Mouse (Mus musculus) R1 (cell line): ENCODE measurements at regions not wholly inside any gene's neighbourhood (a gene's known extent, or its start where the extent isn't known, plus 50 kb on each side); places are given as distances from the start of the nearest gene placed in this dataset.

Experiments used
- DNase-seq: peaks from one replicate; pipeline ENCODE4 v3.0.0-alpha.2; 2018; ENCODE audit warnings: low read depth, low spot score

DNA sequence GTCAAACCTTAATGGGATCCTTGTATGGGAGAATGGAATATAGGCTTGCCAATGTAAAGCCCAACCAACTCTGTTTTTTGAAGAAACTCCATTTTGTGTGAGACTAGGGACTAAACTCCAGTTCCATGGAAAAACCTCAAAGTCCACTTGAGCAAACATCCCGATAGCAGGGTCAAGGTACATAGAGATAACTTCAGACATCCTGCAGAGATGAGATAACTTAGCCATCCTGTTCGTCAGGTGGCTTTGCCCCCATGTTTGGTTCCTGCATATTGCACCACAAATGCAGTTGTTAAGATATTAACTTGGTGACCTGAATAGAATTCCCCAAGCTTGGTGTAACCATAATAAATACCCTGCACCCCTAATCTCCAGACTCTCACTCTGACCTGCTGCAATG lies 154.5 kb upstream of the Dab2 start:
- no peak for DNase-seq

DNA sequence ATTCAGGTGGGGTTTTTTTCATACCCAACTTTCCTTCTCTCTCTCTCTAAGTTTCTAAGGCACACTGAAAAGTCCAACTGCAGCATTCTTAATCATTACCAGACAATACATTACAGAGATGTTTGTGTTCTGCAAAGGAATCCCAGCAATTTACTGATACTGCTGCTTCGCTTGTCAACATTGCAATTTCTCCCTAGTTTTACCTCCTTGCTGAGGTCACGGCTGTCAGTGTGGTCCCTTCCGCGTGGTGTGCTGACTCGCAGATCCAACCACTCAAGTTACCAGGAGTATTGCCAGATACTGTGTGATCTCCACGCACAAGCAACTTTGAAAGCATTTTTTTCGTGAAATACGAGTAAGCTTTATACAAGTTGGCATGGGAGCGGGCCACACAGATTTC lies 144.9 kb upstream of the Dab2 start:
- DNase-seq: no peak

DNA sequence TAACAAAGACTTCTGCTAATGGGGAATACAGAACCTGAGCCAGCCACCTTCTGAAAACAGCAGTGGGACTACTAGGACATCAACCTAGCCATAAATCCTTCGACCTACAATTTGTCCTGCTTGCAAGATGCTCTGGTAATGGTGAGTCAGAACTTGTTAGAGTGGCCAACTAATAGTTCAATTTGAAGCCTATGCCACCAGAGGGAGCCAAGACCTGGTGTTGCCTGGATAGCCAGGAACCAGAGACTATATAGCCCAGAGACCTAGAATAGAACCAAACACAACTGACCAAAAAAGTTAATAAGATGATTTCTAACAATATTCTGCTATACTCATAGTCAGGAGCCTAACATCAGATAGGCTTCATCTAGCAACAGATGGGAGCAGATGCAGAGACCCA lies 119.3 kb upstream of the Dab2 start:
- peak; percentile 18 for DNase-seq

DNA sequence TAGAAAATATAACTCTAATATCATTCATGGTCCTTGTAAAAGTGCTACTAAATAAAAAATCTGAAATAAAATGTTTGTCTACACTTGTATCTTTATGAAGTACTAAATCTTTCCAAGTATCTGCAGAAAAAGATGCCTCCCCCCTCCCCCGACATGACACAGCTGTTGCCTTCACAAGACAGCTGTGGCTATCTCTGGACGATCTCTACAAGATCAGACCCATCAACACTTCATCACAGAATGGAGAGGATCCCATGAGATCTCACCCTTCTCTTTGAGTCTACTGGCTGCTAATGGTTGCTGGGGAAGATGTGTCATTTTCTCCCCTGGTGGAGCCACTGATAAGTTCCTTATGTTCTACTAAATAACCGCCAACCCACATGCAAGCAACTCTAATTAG lies 116.0 kb upstream of the Dab2 start:
- DNase-seq: no peak

DNA sequence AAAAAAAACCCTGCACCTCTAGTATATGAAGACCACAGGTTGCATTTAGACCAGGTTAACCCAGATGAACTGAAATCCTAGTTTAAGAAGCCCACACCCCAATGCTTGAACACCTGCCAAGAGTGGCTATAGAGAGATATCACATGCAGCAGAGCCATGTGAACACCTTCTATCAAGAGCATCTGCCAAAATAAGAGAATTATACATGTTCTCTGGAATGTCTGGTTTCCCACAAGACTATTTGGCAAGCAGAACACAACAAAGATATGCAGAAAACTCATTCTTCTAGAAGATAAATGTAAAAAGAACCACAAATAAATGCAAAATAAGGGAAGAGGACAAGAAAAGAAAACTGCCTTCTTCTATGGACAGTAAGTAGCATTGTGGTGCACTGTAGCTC lies 107.7 kb upstream of the Dab2 start:
- DNase-seq: no peak

DNA sequence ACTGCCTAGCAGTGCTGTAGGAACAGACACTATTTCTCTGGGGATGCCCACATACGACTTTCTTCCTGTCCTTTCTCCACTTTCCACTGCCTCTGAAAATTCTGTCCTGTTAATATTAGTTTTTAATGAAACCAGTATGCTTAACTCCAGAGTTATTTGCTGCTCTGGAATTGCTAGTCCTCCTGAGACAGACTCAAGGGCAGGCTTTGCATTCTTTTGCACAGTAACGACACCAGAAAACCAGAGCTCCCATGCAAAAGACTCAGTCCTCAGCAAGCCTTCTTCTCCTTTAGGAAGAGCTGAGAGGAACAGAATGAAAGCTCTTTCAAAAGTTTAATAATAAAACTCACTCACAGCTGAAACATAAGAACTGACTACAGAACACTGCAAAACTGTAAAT lies 92.3 kb upstream of the Dab2 start:
- DNase-seq: no peak

DNA sequence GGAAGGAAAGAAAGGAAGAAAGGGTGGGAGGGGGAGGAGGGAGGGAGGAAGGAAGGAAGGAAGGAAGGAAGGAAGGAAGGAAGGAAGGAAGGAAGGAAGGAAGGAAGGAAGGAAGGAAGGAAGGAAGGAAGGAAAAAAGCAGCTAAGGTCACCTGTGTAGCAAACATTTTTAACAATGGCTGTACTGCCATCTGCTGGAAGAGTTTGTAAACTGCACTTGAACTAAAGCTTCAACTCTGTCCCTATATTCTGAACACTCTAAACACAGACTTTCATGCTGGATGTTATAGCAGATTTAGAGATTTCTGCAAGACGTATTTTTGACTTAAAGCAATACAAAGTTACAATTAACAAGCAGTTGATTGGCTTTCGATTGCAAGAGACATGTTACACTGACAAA lies 90.3 kb upstream of the Dab2 start:
- peak; percentile 47 for DNase-seq

DNA sequence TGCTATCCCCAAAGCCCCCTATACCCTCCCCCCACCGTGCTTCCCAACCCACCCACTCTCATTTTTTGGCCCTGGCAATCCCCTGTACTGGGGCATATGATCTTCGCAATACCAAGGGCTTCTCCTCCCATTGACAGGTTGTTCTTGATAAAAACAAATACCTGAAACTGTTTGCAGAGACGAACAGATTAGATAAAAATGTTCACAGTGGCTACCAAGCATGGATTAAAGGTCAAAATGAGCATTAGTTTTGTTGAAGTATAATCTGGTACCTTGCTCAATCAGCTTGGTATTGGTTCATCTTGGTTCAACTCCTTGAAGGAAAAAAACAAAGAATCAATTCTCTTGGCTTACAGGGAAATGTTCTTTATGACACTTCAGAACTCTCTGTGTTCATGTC lies 81.5 kb upstream of the Dab2 start:
- no peak for DNase-seq

DNA sequence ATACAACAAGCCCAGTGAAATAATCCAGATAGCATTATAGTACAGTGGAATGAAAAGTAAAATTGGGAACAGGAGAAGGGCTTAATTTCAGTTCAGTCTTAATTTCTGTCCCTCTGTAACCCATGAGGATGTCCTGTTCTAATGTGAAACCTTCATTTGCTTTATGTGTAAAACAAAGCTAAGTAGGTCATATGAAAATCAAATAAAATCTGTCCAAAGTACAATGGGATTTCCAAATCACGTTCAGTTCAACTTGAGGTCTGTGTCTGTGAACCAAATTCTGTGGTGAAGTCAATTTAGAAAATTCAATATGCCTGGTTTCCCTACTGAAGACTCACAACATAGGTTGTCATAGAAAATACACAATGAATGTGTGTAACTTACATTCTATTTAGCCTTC lies 74.4 kb upstream of the Dab2 start:
- no peak for DNase-seq

DNA sequence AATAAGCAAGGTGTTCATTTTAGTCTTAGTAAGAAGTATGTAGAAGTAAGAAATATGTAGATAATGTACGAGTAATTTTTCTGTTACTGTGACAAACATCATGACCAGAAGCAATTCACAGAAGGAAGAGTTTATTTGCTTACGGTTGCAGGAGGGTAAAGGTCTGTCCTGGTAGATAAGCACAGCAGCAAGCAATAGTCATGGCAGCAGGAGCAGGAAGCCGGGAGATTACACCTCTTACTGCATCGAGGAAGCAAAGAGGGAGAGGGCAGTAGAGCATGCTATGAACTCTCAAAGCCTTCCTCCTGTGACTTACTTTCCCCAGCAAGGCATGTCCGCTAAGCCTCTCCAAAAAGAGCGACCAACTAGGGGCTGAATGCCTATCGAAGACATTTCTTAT lies 69.0 kb upstream of the Dab2 start:
- DNase-seq: no peak

DNA sequence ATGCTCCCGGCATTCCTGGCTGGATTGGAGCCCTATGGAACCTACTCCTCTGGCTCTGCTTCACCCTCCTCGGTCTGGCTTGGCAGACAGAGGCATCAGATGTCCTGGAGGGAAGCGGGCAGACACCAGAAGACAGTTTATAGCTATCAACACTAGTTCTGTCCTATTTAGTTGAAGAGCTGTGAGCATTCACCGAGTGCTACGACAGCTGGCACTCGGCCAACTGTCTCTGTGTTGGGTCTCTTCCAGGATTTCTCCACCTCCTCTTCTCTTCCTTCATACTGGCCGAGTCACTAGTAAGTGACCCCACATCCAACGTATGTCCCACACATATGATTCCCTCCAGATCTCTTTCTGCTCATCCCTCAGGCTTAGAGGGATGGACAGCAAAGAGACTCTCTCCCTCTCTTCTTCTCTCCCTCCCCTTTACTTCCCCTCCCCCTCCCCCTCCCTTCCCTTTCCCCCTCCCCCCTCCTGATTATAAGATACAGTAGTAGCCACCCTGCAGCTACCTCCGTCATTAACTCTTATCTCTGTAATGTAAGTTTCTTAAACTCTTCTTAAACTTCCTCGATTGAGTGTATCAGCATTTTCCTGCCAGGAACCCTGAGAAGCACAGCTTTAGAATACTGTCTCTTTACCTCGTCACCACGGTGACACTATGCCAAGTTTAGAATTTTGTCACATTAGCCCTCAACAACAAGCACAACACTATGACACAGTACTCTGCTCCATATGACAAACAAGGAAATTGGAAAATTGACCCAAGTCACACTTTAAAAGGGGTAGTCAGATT lies 68.1 kb upstream of the Dab2 start:
- no peak for DNase-seq

DNA sequence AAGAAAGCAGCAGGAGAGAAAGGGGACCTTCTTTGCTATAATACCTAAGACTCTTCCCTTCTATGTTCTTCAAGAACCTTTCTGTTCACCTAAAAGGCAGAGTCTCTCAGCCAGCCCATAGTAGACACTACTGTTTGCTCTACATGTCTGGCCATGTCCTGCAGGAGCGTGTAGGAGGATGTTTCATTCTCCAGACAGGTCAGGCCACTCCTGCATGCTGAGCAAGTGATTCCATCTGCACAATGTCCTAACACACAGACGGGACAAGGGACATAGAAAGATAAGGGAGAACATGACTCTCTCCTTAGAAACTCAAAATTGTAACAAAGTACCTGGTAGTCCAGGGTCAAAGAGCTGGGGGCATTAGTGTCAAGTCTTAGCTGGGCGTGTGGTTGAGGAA lies 66.0 kb upstream of the Dab2 start:
- DNase-seq: no peak

DNA sequence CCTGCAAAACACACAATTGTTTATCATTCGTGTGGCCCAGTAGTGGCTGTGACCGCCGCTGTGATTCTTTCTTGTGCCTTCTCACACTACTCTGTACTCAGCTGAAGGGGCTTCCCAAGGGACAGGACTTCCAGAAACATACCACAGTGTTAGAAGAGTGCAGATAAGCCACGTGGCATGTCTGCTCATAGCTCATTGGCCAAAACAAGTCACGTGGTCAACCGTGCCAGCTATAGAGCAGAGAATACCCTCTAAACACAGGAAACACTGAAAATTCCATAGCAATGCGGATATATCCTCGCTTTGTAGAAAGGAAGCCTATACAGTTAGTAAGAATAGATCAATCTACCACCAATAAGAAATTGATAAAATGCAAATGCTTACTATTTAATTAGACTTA lies 63.0 kb upstream of the Dab2 start:
- DNase-seq: peak; percentile 23

DNA sequence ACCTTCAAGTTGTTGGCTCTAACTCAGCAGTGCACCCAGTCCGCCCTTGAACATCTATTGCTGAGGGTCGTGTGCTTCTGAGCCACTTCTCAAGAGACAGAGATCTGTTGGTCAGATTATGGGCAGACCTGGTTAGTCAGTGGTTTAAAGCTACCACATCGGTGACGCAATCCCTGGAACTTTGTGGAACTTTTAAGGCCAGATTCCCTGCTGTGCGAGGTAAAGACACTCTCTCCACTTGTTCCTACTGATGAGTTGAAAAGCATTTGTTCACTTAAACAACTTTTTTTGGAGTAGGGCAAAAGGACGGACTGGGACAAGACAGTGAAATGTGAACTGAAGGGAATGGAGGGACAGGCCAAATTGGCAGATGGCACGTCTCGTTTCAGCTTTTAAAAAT lies 61.9 kb upstream of the Dab2 start:
- DNase-seq: peak; percentile 49

DNA sequence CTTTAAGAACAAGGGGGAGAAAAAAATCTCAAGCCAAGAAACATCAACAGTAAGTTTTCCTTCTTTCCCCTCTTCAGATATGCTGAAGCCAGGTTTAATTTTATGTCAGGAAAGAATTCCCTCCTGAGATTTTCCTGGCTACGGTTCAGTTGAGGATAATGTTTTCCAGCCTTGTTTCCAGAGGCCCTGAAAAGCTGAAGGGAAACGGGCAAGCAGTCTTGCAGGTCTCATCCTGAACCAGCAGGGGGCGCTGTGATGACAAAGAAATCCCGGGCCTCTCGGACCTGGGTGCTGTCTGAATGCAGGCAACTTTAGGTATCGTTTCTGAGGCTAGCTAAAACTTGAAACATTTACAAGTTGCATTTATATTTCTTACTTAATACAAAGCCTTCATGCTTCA lies 61.5 kb upstream of the Dab2 start:
- peak; percentile 74 for DNase-seq

DNA sequence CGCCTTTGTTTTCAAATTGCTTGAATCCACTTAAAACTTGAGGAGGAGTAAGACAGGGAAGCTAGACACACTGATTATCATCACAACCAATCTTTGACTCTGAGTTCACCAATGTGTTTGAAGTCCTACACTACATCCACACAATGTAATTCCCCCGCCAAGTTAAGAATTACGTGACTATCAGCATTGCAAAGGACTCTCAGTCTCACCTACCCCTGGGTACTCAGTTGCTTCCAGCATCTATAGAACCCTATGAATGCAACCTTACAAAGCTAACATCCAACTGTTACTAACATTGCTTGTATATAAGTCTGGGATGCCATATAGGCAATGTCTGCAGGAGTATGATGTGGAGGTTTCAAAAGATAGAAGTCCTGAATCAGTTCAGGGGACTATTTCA lies 60.8 kb upstream of the Dab2 start:
- DNase-seq: no peak

DNA sequence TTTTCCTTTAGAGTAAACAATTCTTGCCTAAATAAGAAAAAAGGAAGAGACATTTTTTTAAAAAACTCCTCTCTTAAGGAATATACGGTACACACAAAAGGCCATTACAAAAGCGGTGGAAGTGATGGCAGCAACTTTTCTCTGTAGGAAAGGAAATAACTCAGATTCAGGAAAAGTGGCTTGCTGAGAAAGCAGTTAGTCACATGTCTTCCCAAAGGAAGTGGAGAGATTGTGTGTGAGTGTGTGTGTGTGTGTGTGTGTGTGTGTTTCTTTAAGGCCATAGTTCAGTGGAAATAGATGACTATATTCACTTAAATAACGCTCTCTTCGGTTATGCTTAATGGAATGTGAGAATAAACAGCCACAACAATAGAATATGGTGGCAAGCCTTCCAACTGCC lies 57.5 kb upstream of the Dab2 start:
- DNase-seq: no peak

DNA sequence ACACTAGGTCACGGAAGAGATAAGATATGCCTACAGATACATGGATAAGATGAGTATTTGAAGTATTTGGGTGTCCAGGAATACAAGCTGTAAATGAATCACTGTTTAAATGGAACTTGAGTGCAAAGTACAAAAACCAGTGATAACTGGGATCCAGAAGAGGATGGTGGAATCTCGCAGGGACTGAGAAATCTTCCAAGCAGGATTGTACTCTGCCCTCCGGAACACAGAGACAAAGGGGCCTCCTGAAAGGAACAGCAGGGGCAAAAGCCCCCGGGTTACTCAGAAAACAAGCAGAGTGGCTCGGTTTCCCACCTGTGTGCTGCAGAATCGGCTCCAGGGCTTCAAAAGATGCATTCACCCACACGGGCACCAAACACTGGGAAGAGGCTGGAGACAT lies 55.2 kb upstream of the Dab2 start:
- DNase-seq: peak; percentile 7

DNA sequence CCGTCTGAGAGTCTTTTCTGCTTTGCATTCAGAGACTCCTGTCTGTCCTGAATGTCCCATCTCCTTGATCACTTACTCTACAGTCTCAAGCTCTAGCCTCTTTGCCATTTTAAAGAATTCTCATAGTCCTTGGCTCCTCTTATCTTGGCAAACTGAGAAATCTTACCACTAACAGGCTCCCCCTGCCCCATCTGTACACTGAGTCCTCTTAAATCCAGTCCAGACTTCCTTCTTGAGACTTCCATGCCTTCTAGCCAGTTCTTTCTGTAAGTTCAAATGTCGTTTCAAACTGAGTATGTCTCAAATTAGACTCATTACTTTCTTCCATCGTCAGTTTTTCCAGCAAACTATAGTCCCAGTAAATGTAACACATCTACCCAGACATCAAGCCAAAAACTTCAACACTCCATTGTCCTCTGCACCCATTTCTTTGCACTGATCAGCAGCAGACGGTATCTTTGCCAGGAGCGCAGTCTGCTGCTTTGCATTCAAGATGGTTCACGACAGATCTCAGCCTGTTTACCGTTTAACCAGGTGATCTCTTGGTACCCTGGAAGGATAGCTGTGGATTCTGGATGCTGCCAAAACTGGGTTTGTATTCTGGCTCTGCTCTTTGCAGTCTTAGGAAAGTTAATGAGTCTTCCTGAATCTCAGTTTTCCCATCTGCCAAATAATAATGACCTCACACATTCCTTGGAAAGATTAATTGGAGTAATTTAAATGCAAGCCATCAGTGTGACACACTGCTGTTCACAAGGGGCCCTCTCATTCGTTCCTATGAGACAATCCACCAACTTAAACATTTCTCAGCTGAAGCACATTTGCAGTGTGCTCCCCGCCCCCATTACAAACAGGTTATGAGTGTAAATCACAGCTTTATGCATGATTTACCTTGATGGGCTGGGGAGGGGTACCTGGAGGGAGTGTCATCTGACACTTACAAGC lies 53.4 kb upstream of the Dab2 start:
- no peak for DNase-seq

DNA sequence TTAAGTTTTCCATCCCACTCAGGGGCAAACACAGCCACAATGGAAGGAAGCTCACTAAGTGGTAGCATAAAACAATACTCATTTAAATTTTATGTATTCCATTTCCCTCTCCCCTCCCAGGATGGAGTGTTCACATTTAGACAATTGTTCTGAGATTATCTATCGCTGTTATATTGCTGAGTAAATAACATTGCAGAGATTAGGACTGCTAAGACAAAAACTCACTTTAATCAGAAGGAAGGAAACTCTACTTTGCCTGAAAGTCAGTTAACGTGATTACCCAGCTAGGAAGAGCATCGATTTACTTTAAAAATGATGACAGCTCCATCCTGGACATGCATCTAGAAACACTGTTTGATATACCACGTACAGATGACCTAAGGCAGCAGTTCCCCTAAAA lies 51.1 kb upstream of the Dab2 start:
- no peak for DNase-seq
